Mouse (Mus musculus) Patski (cell line): ENCODE measurements around the gene Ntrk3. TPM values are rescaled to one million over a fixed set of nuclear protein-coding genes. Genes with fewer than 3 reads are reported as not detected.

Source experiments
- ATAC-seq: fragments of 100-300 bp; one replicate; pipeline ENCODE4 v1.8.0; 2021
- CTCF ChIA-PET: fragments of 350-600 bp; sonication (Branson Sonifier 250); formaldehyde crosslinking; loops from one replicate; lab custom pipeline; 2022; ENCODE audit warnings: inconsistent platforms; lab: Charles Lee
- POLR2A ChIA-PET: fragments of 350-600 bp; sonication (Branson Sonifier 250); formaldehyde crosslinking; loops from one replicate; lab custom pipeline; 2022; ENCODE audit warnings: antibody characterized with exemption, inconsistent platforms; lab: Charles Lee
- DNase-seq: peaks from one replicate; pipeline ENCODE4 v3.0.0-alpha.2; 2011; ENCODE audit warnings: low read depth, low spot score
- H3K27me3 ChIP-seq: fragments of 371-371 bp; one replicate; pipeline ENCODE4 v1.5.1; 2021
- CTCF ChIP-seq: fragments of 100-300 bp; IDR thresholded peaks from one replicate; pipeline ENCODE4 v1.5.1; 2021
- in situ Hi-C: fragments of 300-500 bp; cut with MboI; formaldehyde crosslinking; loops from 3 replicates; pipeline ENCODE4 v1.11.1; 2018; ENCODE audit warnings: low pct_unique_long_range_greater_than_20kb, mixed read lengths
- polyA plus RNA-seq: library from polyadenylated mRNA; unstranded; gene quantifications from one replicate; pipeline ENCODE4 v1.2.3, GENCODE M21; 2021

Ntrk3 gene
- polyA plus RNA-seq: 13.7 TPM

DNA sequence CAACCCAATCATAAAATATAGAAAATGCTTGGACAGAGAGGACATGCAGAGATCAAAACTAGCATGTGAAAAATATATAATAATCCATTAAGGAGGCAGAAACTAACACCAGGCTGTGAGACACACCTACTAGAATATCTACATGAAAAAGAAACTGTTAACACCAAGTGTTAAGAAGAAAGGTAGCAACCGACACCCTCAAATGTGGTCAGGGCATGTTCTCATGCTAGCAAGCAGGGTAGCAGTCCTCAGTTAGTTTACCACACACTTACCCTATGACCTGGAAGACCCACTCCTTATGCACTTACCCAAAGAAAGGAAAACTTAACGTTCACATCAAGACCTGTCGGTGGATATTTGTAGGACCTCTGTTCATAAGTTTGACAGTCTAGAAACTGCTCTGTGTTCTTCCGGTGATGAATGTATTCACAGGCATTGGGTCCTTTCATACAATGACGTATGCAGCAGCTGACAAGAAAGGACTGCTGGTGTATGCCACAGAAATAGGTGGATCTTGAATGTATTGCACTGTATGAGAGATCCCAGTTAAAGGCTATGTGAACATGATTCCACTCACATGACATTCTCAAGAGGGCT is at the start of gene Ntrk3:
Gene Ntrk3 (minus strand): TSS at position 399 of the 597 bp plus-strand sequence.
- DNase-seq: no peak
- in situ Hi-C loops: no loop called here
- CTCF ChIA-PET: no interaction called here
- no peaks in the 10 kb centered on the region for H3K27me3 ChIP-seq
- POLR2A ChIA-PET: interaction anchor here (0.6 kb wide), 1 partner anchor 157 kb away, joined by 5 read pairs; no protein-coding TSS in a partner anchor
- no peak for ATAC-seq
- no peak for TF ChIP-seq CTCF

GRCm38 (mm10) chr7:78785906-78786305 is 48.1 kb upstream of the Ntrk3 start:
- ChIA-PET CTCF (no interaction called here), POLR2A (no interaction called here)
- in situ Hi-C loops: no loop called here
- no peak for ATAC-seq
- no peak for DNase-seq
- TF ChIP-seq CTCF: no peak
- no peaks in the 10 kb centered on the region for H3K27me3 ChIP-seq

DNA sequence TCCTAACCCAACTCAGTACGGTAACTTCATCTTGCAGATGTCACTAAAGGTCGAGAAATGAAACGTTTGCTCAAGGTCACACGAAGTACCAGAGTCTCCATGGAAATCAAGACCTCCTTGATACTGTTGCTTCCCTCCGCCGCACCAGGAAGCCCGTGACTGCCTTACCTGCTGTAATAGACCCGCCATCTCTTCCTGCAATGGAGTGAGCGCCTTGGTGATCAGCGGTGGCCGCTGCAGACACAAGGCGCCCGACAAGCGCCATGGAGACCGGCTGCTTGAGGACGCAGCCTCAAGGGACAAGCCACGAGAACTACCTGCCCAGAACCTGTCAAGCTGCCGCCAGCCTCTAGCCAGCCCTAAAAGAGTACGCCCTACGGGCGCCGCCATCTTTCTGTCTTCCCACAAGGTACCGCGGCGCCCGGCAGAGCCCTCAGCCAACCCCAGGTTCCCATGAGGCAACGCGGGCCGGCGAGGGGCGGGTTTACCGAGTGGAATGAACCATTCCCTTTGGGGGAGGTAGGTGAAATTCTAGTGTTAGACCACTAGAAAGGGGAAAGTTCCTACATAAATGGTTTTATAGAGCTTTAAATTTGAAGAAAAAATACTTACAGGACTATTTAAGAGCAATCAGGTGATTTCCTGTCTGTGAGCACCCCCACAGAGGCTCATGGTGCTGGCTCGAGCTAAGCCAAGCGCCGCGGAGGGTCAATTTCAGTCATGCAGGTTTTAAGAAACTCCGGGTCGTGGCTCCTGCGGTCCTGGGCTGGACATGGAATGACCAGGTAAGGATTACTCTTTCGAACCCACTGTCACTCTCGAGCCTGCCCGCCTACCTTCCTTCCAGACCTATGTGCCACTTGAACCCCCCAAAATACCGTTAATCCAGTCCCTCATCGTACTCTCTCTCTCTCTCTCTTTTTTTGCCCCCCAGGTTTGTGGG is 45.1 kb upstream of the Ntrk3 start, which contains the start of the genes Mrps11 and Mrpl46:
Gene Mrps11 (plus strand): TSS at position 481 of the 943 bp plus-strand sequence.
Gene Mrpl46 (minus strand): TSS at position 893 of the 943 bp plus-strand sequence.
- peak; percentile 54 for DNase-seq
- ATAC-seq: peak; percentile 75
- in situ Hi-C loops: no loop called here
- no peak for TF ChIP-seq CTCF
- POLR2A ChIA-PET: interaction anchor here (1.1 kb wide), 1 partner anchor 12 kb away, joined by 4 read pairs; no protein-coding TSS in a partner anchor
- no peaks in the 10 kb centered on the region for H3K27me3 ChIP-seq
- CTCF ChIA-PET: interaction anchor here (1.3 kb wide), 1 partner anchor 108 kb away, joined by 3 read pairs; no protein-coding TSS in a partner anchor

- ChIA-PET CTCF (interaction anchor here (1.0 to 1.5 kb wide), 4 partner anchors 12 to 194 kb away, joined by 3 to 4 read pairs (median 3); no protein-coding TSS in a partner anchor), POLR2A (no interaction called here)
- ATAC-seq (peak; percentile 90), DNase-seq (peak; percentile 76)
- no peak for TF ChIP-seq CTCF
- no peaks in the 10 kb centered on the region for H3K27me3 ChIP-seq
- in situ Hi-C loops: no loop called here
These were observed 40.9 kb upstream of the Ntrk3 start for GRCm38 (mm10) chr7:78778741-78779140.

GRCm38 (mm10) chr7:78770936-78771335 is 33.1 kb upstream of the Ntrk3 start:
- in situ Hi-C loops: loop anchor here (25.0 kb wide), 1 partner anchor 709 kb away; no protein-coding TSS in a partner anchor
- ATAC-seq (no peak), DNase-seq (no peak)
- POLR2A ChIA-PET: interaction anchor here (0.5 to 1.3 kb wide), 2 partner anchors 12 to 130 kb away, joined by 4 read pairs; partner anchors contain the start of genes Mrpl46 and Mrps11
- CTCF ChIA-PET: no interaction called here
- no peaks in the 10 kb centered on the region for H3K27me3 ChIP-seq
- no peak for TF ChIP-seq CTCF

DNA sequence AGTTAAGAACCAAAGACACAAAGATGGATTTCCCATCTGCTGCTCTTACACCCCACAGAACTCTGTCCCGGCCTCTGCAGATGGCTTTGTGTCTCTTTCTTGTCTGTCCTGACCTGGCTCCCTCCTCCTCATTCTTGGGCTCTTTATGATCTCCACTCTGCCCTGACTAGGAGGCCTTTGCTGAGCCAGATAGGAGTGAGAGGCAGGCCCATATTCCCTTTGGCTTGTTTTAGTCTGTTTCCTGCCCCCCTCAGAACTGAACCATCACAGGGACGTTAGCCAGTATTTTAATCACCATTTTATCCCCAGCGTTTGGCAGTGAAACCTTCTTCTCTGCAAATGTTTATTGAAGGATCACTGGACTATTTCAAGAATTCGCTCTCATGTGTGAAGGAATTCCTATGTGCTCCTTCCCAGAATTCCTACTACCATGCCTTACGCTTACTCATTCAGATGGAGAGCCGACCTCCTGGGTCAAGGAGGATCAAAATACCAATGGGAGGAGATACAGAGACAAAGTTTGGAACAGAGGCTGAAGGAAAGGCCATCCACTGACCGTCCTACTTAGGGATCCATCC is 31.4 kb upstream of the Ntrk3 start:
- ChIA-PET POLR2A (no interaction called here), CTCF (interaction anchor here (0.9 to 4.1 kb wide), 2 partner anchors 173 to 185 kb away, joined by 4 to 33 read pairs; no protein-coding TSS in a partner anchor)
- ATAC-seq: peak; percentile 90

DNA sequence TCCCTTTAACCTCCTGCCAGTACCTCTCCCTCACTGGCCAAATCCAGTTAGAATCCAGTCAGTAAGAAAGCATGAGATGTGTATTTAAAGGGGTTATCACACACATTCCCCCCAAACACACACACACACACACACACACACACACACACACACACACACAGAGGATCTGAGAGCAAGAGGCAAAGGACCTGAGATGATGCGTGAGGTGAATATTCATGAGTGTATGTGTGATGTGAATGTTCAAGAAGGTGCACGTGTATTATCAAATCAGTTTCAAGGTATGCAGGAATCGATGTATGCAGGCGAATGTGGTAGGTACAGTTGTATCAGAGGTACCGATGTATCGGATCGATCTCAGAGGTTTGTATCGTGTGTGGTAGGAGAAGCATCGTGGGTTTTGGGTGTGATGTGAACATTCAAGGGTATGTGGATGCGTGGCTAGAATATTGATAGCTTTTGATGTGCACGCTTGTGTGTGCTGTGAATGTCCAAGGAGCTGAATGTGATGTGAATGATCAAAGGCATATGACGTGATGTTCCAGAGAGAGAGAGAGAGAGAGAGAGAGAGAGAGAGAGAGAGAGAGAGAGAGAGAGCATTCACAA is 30.2 kb upstream of the Ntrk3 start:
- CTCF ChIA-PET: interaction anchor here (0.7 to 4.1 kb wide), 3 partner anchors 162 to 184 kb away, joined by 3 to 33 read pairs (median 4); no protein-coding TSS in a partner anchor
- no peak for TF ChIP-seq CTCF
- H3K27me3 ChIP-seq: no peaks in the 10 kb centered on the region
- DNase-seq (no peak), ATAC-seq (no peak)
- in situ Hi-C loops: loop anchor here (10.0 to 25.0 kb wide), 3 partner anchors 113 to 706 kb away; no protein-coding TSS in a partner anchor
- POLR2A ChIA-PET: interaction anchor here (0.6 kb wide), 1 partner anchor 381 kb away, joined by 3 read pairs; no protein-coding TSS in a partner anchor

More for the DNA sequence above, 31.4 kb upstream of the Ntrk3 start:
- no peaks in the 10 kb centered on the region for H3K27me3 ChIP-seq
- in situ Hi-C loops: loop anchor here (10.0 to 25.0 kb wide), 3 partner anchors 114 to 707 kb away; no protein-coding TSS in a partner anchor
- TF ChIP-seq CTCF: no peak
- DNase-seq: peak; percentile 65

DNA sequence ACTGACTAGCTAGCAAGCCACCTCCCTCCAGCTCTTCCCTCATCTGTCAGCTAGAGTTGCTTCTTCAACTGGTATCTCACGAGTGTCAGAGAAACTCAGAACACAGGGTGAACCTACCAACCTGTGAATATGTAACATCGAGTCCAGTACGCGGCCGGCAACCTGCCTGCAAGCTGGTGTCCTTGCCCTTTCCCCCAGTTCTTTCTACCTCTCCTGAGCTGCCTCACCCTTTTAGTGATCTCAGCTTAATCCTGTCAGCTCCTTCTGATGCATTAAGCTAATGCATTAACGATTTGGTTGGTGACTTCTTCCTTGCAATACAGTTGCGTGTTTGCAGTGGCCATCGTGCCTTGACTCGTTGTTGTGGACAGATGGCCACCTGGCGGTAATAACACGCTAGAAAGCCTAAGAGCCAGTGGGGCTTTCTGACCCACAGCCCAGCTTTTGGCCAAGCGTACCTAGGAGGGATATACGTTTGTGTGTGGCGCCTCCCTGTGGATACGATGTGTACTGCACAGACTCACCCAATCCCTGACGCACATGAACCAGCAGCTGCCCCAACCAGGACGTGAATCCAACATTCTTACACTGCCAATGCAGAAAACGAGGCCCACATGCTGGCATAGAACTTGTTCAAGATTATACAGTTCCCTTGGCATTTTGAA is 28.3 kb upstream of the Ntrk3 start:
- TF ChIP-seq CTCF: peak; percentile 91
- ChIA-PET CTCF (interaction anchor here (0.6 to 4.1 kb wide), 13 partner anchors 9 to 958 kb away, joined by 3 to 33 read pairs (median 6); no protein-coding TSS in a partner anchor), POLR2A (no interaction called here)
- no peak for DNase-seq
- in situ Hi-C loops: loop anchor here (10.0 to 25.0 kb wide), 3 partner anchors 111 to 704 kb away; no protein-coding TSS in a partner anchor
- no peaks in the 10 kb centered on the region for H3K27me3 ChIP-seq
- peak; percentile 60 for ATAC-seq

DNA sequence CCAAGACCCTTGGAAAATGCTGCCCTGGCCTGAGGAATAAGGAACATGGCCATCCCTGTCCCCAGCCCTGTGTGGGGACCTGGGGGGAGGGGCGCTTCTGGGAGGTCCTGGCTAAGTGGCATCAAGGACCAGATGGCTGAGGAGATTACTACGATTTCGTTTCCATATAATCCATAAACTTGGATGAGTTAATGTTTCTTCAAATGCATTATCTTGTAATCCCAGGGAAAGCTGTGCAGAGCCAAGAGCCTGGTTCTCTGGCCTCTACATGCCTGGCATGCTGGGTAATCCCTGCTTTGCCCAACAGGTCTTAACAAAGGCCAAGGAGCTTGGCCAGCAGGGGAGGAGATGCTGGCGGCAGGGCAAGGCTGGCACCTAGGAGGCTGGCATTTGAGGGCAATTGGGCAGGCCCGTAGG is 27.4 kb upstream of the Ntrk3 start:
- DNase-seq (no peak), ATAC-seq (no peak)
- POLR2A ChIA-PET: no interaction called here
- TF ChIP-seq CTCF: peak; percentile 26
- in situ Hi-C loops: loop anchor here (10.0 to 25.0 kb wide), 3 partner anchors 110 to 703 kb away; no protein-coding TSS in a partner anchor
- H3K27me3 ChIP-seq: no peaks in the 10 kb centered on the region
- CTCF ChIA-PET: interaction anchor here (1.1 to 4.1 kb wide), 6 partner anchors 8 to 175 kb away, joined by 4 to 33 read pairs (median 7); no protein-coding TSS in a partner anchor
